In the genomic region with DNA sequence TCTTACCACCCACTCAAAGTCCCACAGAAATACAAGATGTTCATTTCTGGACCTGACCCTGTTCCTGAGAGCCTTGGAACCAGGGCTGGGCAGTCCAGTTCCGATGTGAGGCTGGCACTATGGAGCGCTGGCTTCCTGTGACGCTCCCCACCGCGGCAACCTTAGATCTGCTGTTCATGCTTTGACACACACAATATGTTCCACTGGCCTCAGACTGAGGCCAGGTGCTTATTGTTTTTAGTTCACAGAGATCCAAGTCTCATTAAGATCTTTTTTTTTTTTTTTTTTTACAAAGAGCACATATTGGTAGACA, we compare ENCODE assay signal across 23 mouse cellular contexts.
DNase-seq lines count a peak whose midpoint lies in the region; ATAC-seq and TF ChIP-seq lines count a peak whose summit lies in the region.
"Had no signal": no experiment of that assay in that cellular context is flagged by ENCODE, and none has a peak within 500 bp of the region (broad histone marks: within the 10 kb centered on the region; RNA-seq: fewer than 3 reads in every experiment).

No protein-coding gene starts in this region.

- no peak for TF ChIP-seq CTCF in kidney, postnatal 0 days (IDR thresholded peaks at IDR 0.05; ENCODE audit: low read depth)

- no peak overlapping the region for H3K4me3 ChIP-seq in kidney, embryonic 15.5 days (replicated peaks)
- H3K4me3 ChIP-seq in kidney, postnatal 0 days (replicated peaks; ENCODE audit: low read depth, low read length): no peak overlapping the region
- H3K4me3 ChIP-seq in midbrain, embryonic 11.5 days (ENCODE audit: low read depth, low read length): no peak overlapping the region
- no peak overlapping the region for H3K4me3 ChIP-seq in midbrain, embryonic 16.5 days (ENCODE audit: low read depth, low read length)
- no peak overlapping the region for H3K4me3 ChIP-seq in midbrain, embryonic 13.5 days (replicated peaks)
- no peak overlapping the region for H3K4me3 ChIP-seq in midbrain, embryonic 14.5 days (replicated peaks; ENCODE audit: low read depth, low read length)
- H3K4me3 ChIP-seq: embryonic facial prominence, embryonic 13.5 days; embryonic facial prominence, embryonic 15.5 days; erythroblast, embryonic 14.5 days; forebrain, embryonic 10.5 days; forebrain, embryonic 12.5 days had no signal

- no peak overlapping the region for H3K27ac ChIP-seq in kidney, embryonic 15.5 days
- no peak overlapping the region for H3K27ac ChIP-seq in kidney, postnatal 0 days
- H3K27ac ChIP-seq in midbrain, embryonic 11.5 days (ENCODE audit: low read depth, low read length): peak overlapping the region; percentile 48; the same call in 1 of the 2 replicates
- no peak overlapping the region for H3K27ac ChIP-seq in midbrain, embryonic 16.5 days (ENCODE audit: low read length)
- H3K27ac ChIP-seq in midbrain, embryonic 13.5 days: no peak overlapping the region
- H3K27ac ChIP-seq in midbrain, embryonic 14.5 days (replicated peaks; ENCODE audit: low read depth, low read length): no peak overlapping the region
- H3K27ac ChIP-seq: embryonic facial prominence, embryonic 13.5 days; embryonic facial prominence, embryonic 15.5 days; forebrain, embryonic 10.5 days; forebrain, embryonic 12.5 days had no signal

- WGBS in kidney, embryonic 15.5 days: 46% methylated on average over 5 of the region's 5 CpGs
- WGBS in kidney, postnatal 0 days: 45% methylated on average over 5 of the region's 5 CpGs
- WGBS in midbrain, embryonic 11.5 days: 40% methylated on average over 5 of the region's 5 CpGs
- WGBS in midbrain, embryonic 16.5 days: 43% methylated on average over 5 of the region's 5 CpGs
- 36% methylated on average over 5 of the region's 5 CpGs for WGBS in midbrain, embryonic 13.5 days
- WGBS in midbrain, embryonic 14.5 days: 26% methylated on average over 5 of the region's 5 CpGs

- H3K36me3 ChIP-seq in kidney, embryonic 15.5 days: peaks cover under 1% of the 10 kb centered on the region; the same call in 1 of the 2 replicates
- H3K36me3 ChIP-seq in kidney, postnatal 0 days (ENCODE audit: insufficient read depth, low read length): no peaks in the 10 kb centered on the region
- no peaks in the 10 kb centered on the region for H3K36me3 ChIP-seq in midbrain, embryonic 11.5 days (ENCODE audit: control insufficient read depth, insufficient read depth, low read length)
- no peaks in the 10 kb centered on the region for H3K36me3 ChIP-seq in midbrain, embryonic 16.5 days (ENCODE audit: control insufficient read depth, insufficient read depth, low read length)
- H3K36me3 ChIP-seq in midbrain, embryonic 13.5 days: 0 out of 2 replicates have a peak, but pooled peaks cover 3% of the 10 kb centered on the region
- H3K36me3 ChIP-seq in midbrain, embryonic 14.5 days (ENCODE audit: control insufficient read depth, insufficient read depth, low read length): peaks cover 3% of the 10 kb centered on the region; the same call in 1 of the 2 replicates
- H3K36me3 ChIP-seq: embryonic facial prominence, embryonic 13.5 days; forebrain, embryonic 12.5 days had no signal

- no peaks in the 10 kb centered on the region for H3K27me3 ChIP-seq in kidney, embryonic 15.5 days
- no peaks in the 10 kb centered on the region for H3K27me3 ChIP-seq in kidney, postnatal 0 days (ENCODE audit: insufficient read depth, low read length)
- H3K27me3 ChIP-seq in midbrain, embryonic 11.5 days (ENCODE audit: control insufficient read depth, insufficient read depth, low read length): peaks cover 13% of the 10 kb centered on the region
- H3K27me3 ChIP-seq in midbrain, embryonic 16.5 days (ENCODE audit: control insufficient read depth, insufficient read depth, low read depth, low read length): no peaks in the 10 kb centered on the region
- H3K27me3 ChIP-seq in midbrain, embryonic 13.5 days: peaks cover 28% of the 10 kb centered on the region
- no peaks in the 10 kb centered on the region for H3K27me3 ChIP-seq in midbrain, embryonic 14.5 days (ENCODE audit: control insufficient read depth, insufficient read depth, low read length)
- H3K27me3 ChIP-seq: embryonic facial prominence, embryonic 15.5 days; forebrain, embryonic 12.5 days had no signal

- peak; percentile 62 for ATAC-seq in kidney, embryonic 15.5 days (replicated peaks; ENCODE audit: low FRiP score)
- peak; percentile 71 for ATAC-seq in kidney, postnatal 0 days (replicated peaks; ENCODE audit: low FRiP score, low read depth)
- peak; percentile 52 for ATAC-seq in midbrain, embryonic 11.5 days (ENCODE audit: low FRiP score)
- ATAC-seq in midbrain, embryonic 16.5 days: no peak
- ATAC-seq in midbrain, embryonic 13.5 days: 0 out of 2 replicates have a peak, but pooled peaks have one; percentile 1
- no peak for ATAC-seq in midbrain, embryonic 14.5 days (ENCODE audit: low FRiP score, low TSS enrichment)
- ATAC-seq: forebrain, embryonic 14.5 days had no signal

- no peak overlapping the region for H3K4me2 ChIP-seq in kidney, embryonic 15.5 days
- no peak overlapping the region for H3K4me2 ChIP-seq in kidney, postnatal 0 days (ENCODE audit: low read length)
- peak overlapping the region; percentile 7; the same call in 1 of the 2 replicates for H3K4me2 ChIP-seq in midbrain, embryonic 11.5 days
- H3K4me2 ChIP-seq in midbrain, embryonic 16.5 days (ENCODE audit: low read length): no peak overlapping the region
- no peak overlapping the region for H3K4me2 ChIP-seq in midbrain, embryonic 13.5 days (replicated peaks)
- H3K4me2 ChIP-seq in midbrain, embryonic 14.5 days (ENCODE audit: low read length): no peak overlapping the region
- H3K4me2 ChIP-seq: embryonic facial prominence, embryonic 13.5 days; embryonic facial prominence, embryonic 15.5 days; forebrain, embryonic 12.5 days had no signal

- DNase-seq in kidney, adult 8-10 months: no peak
- no peak for DNase-seq in kidney, postnatal 0 days (ENCODE audit: low spot score)
- no peak for DNase-seq in kidney, postnatal 10 days
- no peak for DNase-seq in midbrain, embryonic 11.5 days (ENCODE audit: low spot score, missing footprints)
- no peak for DNase-seq in midbrain, embryonic 14.5 days
- DNase-seq: adrenal gland, adult 2 months; adrenal gland, postnatal 10 days; adrenal gland, postnatal 25 days; cerebellum, adult 11 months; cerebellum, adult 18-20 months; cerebellum, adult 8-10 months; cerebellum, adult 9-11 months; cerebellum, postnatal 36 days; embryo, embryonic 11 days had no signal

- peaks cover 29% of the 10 kb centered on the region for H3K4me1 ChIP-seq in kidney, embryonic 15.5 days
- peaks cover 2% of the 10 kb centered on the region; the same call in 1 of the 2 replicates for H3K4me1 ChIP-seq in kidney, postnatal 0 days (replicated peaks; ENCODE audit: insufficient read depth, low read length)
- H3K4me1 ChIP-seq in midbrain, embryonic 11.5 days (ENCODE audit: control insufficient read depth, insufficient read depth, low read length): peaks cover 22% of the 10 kb centered on the region
- no peaks in the 10 kb centered on the region for H3K4me1 ChIP-seq in midbrain, embryonic 16.5 days (ENCODE audit: control insufficient read depth, insufficient read depth, low read length)
- H3K4me1 ChIP-seq in midbrain, embryonic 13.5 days (replicated peaks): peaks cover 37% of the 10 kb centered on the region
- H3K4me1 ChIP-seq in midbrain, embryonic 14.5 days (ENCODE audit: control insufficient read depth, insufficient read depth, low read length): peaks cover 12% of the 10 kb centered on the region

- no peak overlapping the region for H3K9ac ChIP-seq in kidney, embryonic 15.5 days
- H3K9ac ChIP-seq in kidney, postnatal 0 days (ENCODE audit: low read depth, low read length): no peak overlapping the region
- H3K9ac ChIP-seq in midbrain, embryonic 11.5 days (ENCODE audit: low read length): no peak overlapping the region
- H3K9ac ChIP-seq in midbrain, embryonic 16.5 days (ENCODE audit: low read depth, low read length): no peak overlapping the region
- H3K9ac ChIP-seq in midbrain, embryonic 13.5 days (replicated peaks): no peak overlapping the region
- no peak overlapping the region for H3K9ac ChIP-seq in midbrain, embryonic 14.5 days (replicated peaks; ENCODE audit: low read length)
- H3K9ac ChIP-seq: embryonic facial prominence, embryonic 13.5 days; embryonic facial prominence, embryonic 15.5 days; forebrain, embryonic 12.5 days had no signal

- no peaks in the 10 kb centered on the region for H3K9me3 ChIP-seq in kidney, embryonic 15.5 days (replicated peaks)
- H3K9me3 ChIP-seq in kidney, postnatal 0 days (replicated peaks; ENCODE audit: low read length): no peaks in the 10 kb centered on the region
- no peaks in the 10 kb centered on the region for H3K9me3 ChIP-seq in midbrain, embryonic 11.5 days (ENCODE audit: control insufficient read depth, low read length)
- H3K9me3 ChIP-seq in midbrain, embryonic 16.5 days (replicated peaks; ENCODE audit: control insufficient read depth, low read length, poor library complexity, severe bottlenecking): no peaks in the 10 kb centered on the region
- no peaks in the 10 kb centered on the region for H3K9me3 ChIP-seq in midbrain, embryonic 13.5 days
- H3K9me3 ChIP-seq in midbrain, embryonic 14.5 days (ENCODE audit: control insufficient read depth, low read length): no peaks in the 10 kb centered on the region
- H3K9me3 ChIP-seq: embryonic facial prominence, embryonic 13.5 days; embryonic facial prominence, embryonic 15.5 days; forebrain, embryonic 10.5 days; forebrain, embryonic 12.5 days had no signal

Comparison
In these comparisons a context has a peak if more than half of its experiments do, and no peak if none do; other contexts are left out.
1. ATAC-seq: peak in kidney, embryonic 15.5 days (single experiment), kidney, postnatal 0 days (single experiment), midbrain, embryonic 11.5 days (single experiment) and midbrain, embryonic 13.5 days (single experiment); none in midbrain, embryonic 16.5 days (single experiment) and midbrain, embryonic 14.5 days (single experiment).